Mouse (Mus musculus) urinary bladder, postnatal 4 days (tissue): ENCODE results near the gene Prickle2.

Source experiments
- DNase-seq, 2 experiments: peaks; one replicate each; pipeline ENCODE4 v3.0.0; 2021 to 2022; ENCODE audit warnings: low spot score in 2 of 2

Prickle2 gene

DNA sequence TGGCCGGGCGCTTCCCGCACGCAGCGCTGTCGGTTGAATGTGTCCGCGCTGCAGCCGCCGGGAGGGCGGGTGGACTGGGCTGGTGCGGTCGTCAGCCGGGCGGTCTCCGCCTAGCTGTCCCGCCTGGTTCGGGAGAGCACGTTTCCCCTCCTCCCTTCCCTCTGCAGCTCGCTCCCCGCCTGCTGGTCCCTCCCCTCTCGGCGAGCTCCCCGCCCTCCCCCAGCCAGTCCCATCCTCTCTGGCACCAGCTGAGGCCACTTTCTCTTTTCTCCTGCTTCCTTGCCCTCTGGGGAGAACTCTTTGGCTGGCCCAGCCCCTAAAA lies at the start of gene Prickle2:
Gene Prickle2, minus strand, starts transcription at position 11 of the 322 bp plus-strand sequence.
- peak; percentile 76 to 78 for DNase-seq

DNA sequence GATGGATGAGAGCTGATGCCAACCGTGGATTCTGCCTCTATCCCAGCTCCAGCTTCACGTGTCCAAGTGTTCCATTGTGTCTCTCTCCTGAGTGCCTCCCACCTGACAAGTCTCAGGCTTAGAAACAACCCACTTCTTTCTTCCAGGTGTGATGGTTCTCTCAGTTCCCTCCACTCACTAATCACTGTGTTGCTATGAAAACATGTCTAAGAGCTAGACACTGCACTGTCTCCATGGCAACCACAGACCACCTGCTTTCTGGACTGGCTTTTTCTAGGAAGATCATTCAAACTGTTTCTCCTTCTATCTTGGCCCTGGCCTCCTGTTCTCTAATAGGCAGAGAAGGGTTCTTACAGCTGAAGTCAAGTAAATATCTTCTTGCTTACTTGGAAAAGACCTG lies 46.8 kb upstream of the Prickle2 start:
- DNase-seq: no peak

DNA sequence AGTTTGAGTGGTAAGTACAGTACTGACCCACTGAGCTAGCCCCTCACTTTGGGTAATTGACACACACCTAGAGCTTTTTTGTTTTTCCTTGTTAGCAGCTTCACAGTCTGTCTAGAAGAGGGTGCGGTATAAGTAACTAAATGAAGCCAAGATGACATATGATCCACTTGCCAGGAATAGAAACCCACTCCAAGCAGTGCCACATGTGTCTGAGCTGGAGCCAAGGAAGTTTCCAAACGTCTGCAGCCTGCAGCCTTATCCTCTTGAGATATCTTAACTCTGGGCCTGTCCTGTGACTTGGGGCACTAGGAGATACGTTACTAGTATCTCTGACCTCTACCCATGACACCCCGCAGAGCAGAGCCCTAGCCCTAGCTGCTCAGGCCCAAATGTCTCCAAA lies 43.5 kb upstream of the Prickle2 start:
- no peak for DNase-seq

DNA sequence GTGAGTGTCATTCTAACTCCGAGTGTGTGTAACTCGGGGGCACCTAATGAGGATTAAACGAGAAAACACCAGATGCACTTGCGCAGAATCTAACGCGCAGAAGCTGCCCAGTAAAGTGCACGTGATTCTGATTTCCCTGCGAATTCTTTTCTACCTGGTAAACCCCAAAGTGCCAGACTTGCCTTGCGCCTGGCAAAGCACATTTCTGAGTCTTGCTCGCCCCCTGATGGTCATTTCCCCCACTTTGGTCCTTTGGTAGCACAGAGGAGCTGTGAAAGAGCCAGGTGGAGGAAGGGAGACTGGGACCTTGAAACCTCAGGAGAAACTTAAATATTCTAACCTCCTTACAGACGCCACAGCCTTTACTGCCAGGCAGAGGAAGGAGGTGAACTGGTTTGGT lies 37.6 kb upstream of the Prickle2 start:
- peak; percentile 31 to 71 for DNase-seq

DNA sequence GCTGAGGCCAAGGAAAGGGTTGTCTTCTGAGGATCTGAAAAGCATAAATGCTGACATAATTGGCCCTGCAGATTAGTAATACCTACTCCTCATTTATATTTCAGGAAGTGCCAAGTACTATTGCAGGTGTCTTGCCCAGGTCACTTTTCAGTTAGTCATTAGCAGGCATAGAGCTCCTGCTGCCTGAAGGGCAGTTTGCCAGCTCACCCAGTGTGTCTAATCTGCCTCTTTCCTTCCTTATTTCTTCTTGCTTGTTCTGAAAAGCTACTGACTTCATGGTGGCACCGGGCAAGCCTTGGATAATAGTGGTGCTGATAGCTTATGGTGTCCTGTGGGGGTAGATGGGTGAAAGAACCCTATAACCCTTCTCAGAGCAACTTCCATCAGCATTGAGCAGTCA lies 31.2 kb upstream of the Prickle2 start:
- no peak for DNase-seq

DNA sequence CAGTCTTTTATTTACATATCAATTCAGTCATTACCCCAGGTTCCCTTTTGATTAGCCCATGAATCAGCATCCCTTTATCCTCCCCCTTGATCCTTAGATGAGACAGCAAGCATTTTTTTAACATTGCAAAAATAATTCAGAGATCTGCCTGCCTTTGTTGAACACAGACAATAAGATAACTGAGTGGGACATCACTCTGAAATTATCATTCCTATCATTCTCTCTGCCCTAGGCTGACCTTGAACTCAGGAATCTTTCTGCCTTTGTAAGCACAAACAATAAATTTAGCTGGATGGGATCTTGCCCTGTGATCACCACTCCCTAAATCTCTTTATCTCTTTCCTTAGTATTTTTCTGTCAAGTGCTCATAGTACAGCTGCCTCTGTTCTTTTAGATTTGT lies 27.7 kb upstream of the Prickle2 start:
- DNase-seq: no peak

DNA sequence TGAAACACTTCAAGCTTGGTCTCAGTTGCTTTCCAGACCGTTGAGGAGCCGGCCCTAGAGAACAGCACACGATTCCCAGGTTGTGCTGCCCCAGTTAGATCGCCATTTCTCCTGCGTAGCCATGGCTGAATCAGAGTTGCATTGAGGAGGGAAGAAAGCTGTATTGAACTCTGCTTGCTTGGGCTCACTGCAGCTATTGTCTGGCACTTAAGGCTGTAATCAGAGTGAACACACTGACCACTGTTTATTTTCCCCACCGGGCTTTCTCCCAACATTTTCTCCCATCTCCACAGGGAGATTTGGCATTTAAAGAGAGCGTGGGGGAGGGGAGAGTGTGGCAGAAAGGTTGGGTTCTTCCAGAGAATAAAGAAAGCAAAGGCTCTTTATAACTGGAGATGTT lies 22.6 kb upstream of the Prickle2 start:
- no peak for DNase-seq

DNA sequence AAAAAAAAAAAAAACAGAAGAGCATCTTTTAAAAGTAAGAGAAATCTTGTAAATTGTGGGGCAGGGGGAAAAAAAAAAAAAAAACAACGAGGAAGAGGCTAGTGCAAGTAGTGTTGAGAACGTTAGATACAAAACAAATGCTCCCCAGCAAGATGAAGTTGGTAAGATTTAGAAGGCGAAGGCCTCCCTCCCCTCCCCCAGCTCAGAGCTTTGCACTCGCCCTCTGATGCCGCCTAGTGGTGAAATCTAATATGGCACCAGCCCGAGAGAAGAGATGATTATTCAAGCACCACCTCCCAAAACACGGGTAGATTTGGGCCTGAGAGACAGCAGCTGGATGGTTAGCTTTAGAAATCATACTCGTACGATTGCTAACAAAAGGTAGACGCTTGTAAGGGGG lies 22.1 kb upstream of the Prickle2 start:
- DNase-seq: peak; percentile 76 to 92

DNA sequence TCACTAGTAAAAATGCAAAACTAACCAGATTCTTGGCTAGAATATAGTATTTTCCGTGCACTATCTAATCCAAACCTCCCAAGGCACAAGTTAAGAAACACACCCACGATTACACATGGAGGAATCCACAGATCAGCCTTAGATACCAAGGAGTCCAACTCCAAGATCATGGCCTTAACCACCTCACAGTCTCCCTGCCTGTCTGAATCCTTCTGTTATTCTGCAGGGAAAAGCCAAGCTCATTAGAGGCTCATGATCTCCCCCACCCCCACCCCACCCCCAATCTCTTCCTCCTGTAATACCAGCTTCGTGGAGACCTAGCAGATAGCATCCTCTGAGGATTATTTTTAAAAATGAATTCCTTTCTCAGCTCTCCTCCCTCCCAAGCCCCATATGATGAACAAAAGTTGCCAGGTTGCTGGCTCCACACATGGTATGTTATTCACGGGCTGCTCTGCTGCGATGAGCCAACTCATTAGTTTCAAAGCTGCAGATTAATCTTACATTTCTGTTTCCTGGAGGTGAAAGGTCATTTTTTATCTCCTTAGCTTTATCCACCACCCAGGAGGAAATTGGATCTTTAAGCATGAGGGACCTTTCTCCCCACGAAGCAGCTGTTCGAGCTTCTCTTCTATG lies 21.5 kb upstream of the Prickle2 start:
- no peak for DNase-seq

DNA sequence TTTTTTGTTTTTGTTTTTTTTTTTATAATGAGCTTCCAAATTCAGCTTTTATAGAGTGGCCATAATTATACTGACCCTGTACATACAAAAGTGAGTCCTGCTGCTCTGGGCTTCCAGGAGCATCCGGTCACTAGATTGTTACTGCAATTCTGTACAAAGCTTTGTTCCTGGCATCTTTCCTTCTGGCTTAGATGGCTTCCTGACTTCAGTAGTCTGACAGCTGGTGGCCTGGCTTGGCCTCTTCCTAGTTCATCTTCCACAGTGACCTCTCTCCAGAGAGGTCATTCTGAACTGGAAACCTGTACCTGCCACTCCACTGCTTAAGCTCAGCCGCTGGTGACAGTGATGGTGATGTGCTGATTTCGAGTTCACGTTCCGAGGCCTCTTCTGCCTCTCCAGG lies 20.2 kb upstream of the Prickle2 start:
- no peak for DNase-seq

DNA sequence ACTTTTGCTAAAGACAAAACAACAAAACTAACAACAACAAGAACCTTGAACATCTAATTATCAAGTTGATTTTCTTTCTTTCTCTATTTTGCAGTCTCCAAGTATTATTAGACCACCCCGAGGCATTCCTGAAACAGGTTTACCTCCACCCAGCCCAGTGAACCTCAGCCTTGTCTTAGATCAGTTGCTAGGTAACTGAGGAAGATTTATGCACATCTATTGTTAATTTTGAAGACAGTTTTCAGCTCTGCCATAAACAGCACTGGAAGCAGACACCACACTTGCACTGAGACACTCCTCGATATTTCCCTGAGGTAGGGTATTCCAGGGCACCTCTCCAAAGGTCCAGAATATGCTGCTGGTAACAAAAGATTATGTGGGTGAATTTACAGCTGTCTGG lies 18.4 kb upstream of the Prickle2 start:
- DNase-seq: no peak

DNA sequence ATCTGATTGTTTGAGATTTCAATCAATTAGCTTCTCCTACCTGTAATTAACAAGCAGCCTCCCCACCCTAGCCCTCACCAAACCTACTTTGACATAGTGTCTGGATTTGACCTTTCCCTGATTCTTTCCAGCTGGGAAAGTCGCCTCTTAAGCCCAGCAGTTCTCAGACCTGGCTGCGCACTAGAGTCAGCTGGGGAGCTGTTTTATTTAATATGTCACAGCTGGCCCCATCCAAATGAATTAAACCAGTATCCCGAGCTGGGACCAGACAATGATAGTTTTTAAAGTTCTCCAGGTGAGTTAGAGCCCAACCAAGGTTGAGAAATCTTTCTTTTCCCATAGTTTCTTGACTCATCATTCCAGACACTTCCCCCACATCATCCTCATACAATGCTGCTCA lies 9.9 kb upstream of the Prickle2 start:
- DNase-seq: no peak

DNA sequence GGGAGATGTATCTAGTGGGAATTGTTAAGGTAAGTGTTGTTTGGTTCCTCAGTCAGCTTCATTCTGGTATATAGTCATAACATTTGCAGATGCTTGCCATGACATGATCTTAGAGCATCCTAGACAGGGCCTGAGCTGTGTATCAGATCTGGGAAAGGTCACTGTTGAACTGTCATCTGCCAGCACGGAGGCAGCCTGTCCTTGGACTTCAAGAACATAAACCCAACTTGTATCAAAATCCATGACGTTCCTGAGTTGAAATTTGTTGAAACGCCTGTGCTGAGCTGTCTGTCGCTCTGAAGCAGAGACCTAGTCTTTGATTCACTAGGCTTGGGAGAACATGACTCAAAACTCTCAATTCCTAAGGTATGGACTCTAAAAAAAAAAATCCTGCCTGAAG lies 8.8 kb upstream of the Prickle2 start:
- no peak for DNase-seq

DNA sequence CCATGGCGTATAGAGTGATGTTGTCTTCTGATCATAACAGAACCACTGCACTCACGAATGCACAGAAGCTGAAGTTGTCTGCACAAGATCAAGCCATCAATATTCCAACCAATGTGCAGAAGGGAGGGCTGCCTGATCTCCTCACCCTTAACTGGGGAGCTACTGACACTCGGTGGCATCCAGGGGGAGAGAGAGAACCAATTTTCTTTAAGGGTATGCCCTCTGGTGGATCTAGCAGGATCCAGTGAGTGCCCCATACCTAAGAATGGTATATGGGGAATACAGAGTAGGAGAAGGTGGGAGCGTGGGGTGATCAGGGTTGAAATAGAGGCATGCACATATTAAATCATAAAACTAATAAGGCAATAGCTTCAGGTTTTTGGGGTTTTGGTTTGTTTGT lies 2.2 kb upstream of the Prickle2 start:
- DNase-seq: no peak

DNA sequence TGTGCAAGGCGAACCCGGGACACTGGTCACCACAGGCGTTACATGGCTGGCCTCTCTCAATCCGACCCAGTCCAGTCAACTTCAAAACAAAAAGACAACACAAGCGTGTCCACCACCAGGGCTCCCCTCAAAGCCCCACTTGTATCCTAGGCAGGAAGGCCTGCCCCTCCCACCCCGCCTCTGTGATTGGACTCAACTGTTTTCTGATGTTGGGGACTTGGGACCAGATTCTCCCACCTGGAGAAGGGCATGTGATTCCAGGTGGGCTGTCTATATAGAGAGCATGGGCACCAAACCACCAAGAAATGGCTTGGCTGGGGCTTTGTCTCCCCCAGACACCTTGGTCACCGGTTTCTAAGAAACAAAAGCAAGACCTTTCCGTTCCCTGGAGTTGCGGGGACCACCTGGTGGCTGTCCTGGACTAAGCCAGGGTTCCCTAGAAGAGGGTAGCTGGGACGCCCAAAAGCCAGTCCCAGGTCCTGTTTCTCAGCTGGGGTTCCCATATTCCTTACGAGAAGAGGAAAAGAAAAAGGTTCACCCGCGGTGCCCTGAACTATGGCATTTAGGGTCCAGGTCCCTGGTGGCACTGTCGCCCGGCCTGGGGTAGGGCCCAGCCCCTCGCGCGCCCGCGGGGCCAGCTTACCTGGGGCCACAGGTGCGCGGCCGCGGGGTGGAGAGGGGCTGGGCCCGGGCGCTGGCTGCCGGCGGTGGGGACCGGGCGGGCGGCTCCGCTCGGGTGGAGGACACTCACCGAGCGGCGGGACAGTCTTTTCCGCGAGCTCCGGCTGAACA lies 406 bp downstream of the Prickle2 start:
- DNase-seq: no peak

DNA sequence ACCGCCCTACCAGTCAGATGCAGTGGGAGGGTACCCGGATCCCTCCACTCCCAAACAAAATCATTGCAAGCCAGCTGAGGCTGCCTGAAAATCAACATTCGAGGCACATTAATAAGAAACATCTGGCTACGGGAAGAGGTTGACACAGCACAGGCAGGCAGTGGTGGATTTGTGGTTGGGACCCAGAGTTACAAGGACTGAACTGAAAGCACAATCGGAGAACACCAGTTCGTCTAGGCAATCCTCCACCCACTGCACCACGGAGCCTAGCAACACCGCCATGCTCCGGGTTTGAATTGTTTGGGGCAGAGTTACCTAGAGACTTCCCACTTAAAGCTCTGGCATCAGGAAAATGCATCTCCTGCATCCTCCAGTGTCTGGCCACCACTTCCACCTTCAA lies 1.1 kb downstream of the Prickle2 start:
- DNase-seq: no peak

DNA sequence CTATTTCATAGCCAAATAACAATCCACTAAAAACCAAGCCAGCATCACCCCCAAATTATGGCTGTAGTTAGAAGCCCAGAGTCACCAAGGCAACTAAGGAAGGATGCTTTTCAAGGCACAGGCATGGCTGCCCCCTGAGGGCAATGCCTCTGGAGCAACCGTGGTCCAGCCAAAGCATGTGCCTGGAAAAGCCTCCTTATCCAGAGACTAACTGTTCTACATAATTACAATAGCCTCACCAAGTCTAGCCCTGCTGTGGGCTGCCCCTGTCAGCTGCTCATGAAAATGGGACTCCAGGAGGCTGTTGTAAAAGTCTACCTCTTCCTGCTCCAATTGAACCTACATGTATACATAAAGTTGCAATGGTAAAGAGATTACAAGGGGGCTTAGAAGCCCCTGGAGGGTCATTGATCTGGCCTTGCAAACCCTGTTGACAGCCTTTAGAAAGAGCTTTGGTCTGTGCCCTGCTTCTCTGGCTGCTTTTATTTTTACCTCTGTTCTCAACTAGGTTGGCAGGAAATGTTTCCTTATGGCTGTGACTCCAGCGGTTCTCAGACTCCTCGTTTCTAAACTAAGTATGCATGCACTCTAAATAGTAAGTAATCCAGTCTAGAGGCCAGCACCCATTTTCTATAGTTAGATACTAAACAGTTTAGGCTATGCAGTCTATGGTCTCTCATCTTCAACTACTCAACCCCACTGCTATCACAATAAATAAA lies 6.3 kb downstream of the Prickle2 start:
- no peak for DNase-seq

DNA sequence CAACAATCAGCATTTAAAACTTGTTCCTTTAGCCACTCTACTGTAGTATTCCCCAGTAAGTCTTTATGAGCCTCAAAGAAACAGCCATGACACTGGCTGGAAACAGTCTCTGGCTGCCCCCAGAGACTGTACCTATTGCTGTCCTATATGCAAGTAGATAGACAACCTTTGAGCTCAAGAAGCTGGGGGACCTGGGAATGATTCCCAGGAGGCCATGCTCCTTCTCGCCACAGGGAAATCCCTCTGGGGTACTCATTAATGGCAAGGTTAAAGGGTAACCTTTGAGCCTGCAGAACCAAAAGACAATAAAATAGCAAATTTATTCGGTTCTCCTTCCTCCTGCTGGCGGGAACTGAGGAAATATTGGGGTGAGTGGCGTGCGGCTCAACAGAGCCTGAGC lies 8.1 kb downstream of the Prickle2 start:
- DNase-seq: no peak

DNA sequence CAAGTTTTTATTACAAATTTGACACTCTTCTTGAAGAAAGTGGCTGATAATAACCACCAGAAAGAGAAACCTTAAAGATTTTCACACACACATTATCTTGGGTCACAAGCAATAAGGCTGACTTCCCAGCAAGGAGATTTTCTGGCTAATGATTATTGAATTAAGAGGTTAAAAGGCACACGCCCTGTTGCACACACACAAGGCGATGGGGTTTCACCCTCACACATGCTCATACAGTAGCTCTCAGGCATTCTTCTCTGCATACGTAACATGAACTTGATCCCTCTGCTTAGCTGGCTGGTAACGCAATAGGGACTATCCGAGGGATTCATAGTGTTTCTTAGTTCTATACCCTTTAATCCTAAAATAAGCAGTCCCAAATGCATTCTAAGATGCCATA lies 18.6 kb downstream of the Prickle2 start:
- peak in 1 of 2 experiments; percentile 7 for DNase-seq

DNA sequence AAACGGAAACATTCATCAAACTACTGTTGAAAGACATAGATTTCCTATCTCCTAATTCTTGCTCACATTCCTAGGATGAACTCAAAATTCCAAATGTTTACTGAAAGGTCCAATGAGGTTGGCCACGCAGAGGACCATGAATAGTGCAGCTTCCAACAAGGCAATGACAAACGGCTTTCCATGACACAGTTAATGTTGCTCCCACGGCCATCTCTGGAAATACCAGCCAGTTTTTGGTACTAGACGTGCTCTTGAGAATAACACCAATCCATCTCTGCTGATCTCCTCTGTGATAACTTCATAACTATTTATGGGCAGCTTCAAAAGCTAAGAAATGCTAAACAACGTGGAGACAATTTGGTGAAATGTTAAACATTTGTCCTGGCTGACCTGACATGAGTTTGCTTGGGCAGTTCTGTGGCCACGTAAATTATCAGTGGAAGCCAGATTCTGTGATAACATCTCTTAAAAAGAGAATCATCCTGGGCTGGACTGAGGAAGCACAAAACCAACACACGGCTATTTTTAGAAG lies 31.5 kb downstream of the Prickle2 start:
- no peak for DNase-seq

DNA sequence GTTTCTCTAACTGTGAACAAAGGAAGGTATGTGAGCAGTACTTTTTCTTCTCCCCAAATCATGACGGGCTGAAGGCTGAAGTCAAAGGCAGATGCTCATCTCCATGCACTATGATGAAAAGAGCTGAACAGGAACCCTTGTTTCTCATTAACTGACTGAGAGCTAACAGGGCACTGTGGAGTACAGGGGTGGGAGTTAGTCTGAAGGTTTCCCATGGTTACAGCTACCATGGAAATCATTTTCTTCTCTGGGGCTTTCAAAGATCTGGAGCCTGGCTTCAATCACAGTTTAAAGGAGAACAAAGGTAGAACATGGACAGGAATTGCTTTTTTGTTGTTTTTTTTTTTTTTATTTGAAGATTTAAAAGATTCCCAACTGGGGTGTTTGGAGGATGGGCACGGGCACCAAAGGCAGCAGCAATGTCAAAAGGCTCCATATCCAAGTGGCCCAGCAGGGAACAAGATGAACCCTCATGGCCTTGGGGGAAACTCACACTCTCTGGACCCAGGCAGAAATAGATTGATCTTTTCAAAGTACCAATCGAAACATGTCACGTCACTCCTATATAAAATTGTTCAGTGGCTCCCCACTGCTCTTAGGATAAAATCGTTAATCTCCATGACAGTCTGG lies 35.3 kb downstream of the Prickle2 start:
- no peak for DNase-seq

DNA sequence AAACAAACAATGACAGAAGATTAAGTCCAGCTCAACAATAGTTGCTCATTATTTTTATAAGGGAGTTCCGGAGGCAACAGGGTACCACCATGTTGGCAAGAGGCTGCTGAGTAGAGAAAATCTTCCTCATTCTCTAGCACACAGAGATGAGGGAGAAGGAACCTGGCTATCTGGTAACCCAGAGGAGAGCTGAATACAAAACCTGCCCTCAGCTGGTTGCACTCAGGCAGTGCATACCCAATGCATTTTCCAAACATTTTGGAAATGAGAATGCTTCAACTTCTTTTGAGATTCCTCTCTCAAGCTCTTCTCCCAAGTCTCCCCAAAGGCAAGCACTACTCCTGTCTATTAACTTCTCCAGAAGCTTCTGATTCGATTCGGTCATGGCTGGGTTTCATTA lies 36.3 kb downstream of the Prickle2 start:
- no peak for DNase-seq
